Comparison of ENCODE assay signal across 10 mouse cellular contexts in the genomic region with DNA sequence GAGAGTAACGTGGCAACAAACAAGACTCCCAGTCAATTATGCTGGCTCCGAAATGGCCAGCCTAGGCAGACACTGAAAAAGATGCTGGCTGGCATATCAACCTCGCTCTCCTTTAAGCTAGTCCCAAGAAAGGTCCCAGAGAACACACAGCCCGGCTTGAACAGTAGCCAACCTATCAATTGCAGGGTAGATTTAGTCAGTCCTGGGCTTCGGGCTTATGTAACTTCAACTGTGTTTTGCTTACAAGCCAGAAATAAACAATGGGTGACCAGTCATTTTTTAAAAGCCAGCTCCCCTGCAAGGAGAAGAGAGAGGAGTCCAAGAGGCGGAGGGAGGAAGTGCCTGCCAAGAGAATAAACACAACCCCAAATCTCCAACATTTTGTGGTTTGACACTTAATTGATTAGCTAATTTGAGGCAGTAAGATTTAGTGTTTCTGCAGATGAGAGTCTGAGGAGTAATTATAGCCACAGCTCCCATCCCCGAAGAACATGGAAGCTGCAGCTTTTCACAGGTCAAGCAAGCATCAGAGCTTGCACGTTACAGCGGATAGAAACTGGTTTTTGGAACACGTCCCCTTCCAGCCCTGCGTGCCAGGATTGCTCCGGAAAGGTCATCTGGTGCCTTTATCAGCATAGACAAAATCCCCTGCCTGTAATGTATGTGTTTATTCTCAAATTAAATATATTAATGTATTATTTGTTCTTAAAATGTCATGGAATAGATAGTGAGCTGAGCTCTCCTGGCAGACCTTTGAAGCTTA.
DNase-seq lines count a peak whose midpoint lies in the region; ATAC-seq and TF ChIP-seq lines count a peak whose summit lies in the region.
"Had no signal": no experiment of that assay in that cellular context is flagged by ENCODE, and none has a peak within 500 bp of the region (broad histone marks: within the 10 kb centered on the region; RNA-seq: fewer than 3 reads in every experiment).

No protein-coding gene starts in this region.

- H3K9me3 ChIP-seq in lung, postnatal 0 days (ENCODE audit: low read length) = no peaks in the 10 kb centered on the region

- H3K27ac ChIP-seq in layer of hippocampus, adult 2 months = no peak overlapping the region
- H3K27ac ChIP-seq in lung, postnatal 0 days (ENCODE audit: low read length) = no peak overlapping the region
- H3K27ac ChIP-seq: liver, embryonic 14.5 days had no signal

- ATAC-seq in lung, postnatal 0 days = no peak
- no peak for ATAC-seq in CD4-positive, CD25-positive, alpha-beta regulatory T cell, adult 4 months

- no peak overlapping the region for H3K4me2 ChIP-seq in lung, postnatal 0 days (replicated peaks; ENCODE audit: low read depth, low read length)

- DNase-seq in adrenal gland, postnatal 14 days = peak; percentile 32
- no peak for DNase-seq in adrenal gland, postnatal 25 days
- DNase-seq in layer of hippocampus, adult 2 months (ENCODE audit: low spot score in 2 of 2) = peak in 1 of 2 experiments; percentile 3
- DNase-seq in layer of hippocampus, adult 9-10 months (ENCODE audit: low spot score) = no peak
- DNase-seq in cerebellum, adult 8-10 months = peak; percentile 74
- peak; percentile 18 for DNase-seq in lung, postnatal 0 days (ENCODE audit: low spot score)
- DNase-seq in yolk sac, embryonic 10.5 days (ENCODE audit: low spot score) = no peak
- DNase-seq: thymus, adult 2 months had no signal

- H3K9ac ChIP-seq in lung, postnatal 0 days (replicated peaks; ENCODE audit: low read depth) = no peak overlapping the region
- H3K9ac ChIP-seq: liver, embryonic 14.5 days had no signal

- H3K4me1 ChIP-seq in lung, postnatal 0 days (ENCODE audit: insufficient read depth, low read depth, low read length) = no peaks in the 10 kb centered on the region

- H3K27me3 ChIP-seq in lung, postnatal 0 days (replicated peaks; ENCODE audit: insufficient read depth, low read length) = no peaks in the 10 kb centered on the region

- H3K36me3 ChIP-seq in lung, postnatal 0 days (ENCODE audit: insufficient read depth, low read length) = no peaks in the 10 kb centered on the region

- no peak for TF ChIP-seq EP300 in lung, postnatal 0 days (IDR thresholded peaks at IDR 0.05)

- H3K4me3 ChIP-seq in layer of hippocampus, adult 2 months = no peak overlapping the region
- no peak overlapping the region for H3K4me3 ChIP-seq in lung, postnatal 0 days (ENCODE audit: low read depth, low read length)

- WGBS in lung, postnatal 0 days = 39% methylated on average over 12 of the region's 12 CpGs

- peak; percentile 35 for TF ChIP-seq CTCF in layer of hippocampus, adult 2 months (conservative IDR thresholded peaks at IDR 0.05)
- TF ChIP-seq CTCF in lung, postnatal 0 days (IDR thresholded peaks at IDR 0.05) = no peak

Comparison
In these comparisons a context has a peak if more than half of its experiments do, and no peak if none do; other contexts are left out.
1. DNase-seq: peak in adrenal gland, postnatal 14 days (single experiment), cerebellum, adult 8-10 months (single experiment) and lung, postnatal 0 days (single experiment); none in adrenal gland, postnatal 25 days (single experiment), layer of hippocampus, adult 9-10 months (single experiment) and yolk sac, embryonic 10.5 days (single experiment).